Mouse (Mus musculus) olfactory bulb, adult 2 months (tissue): ENCODE data around the gene Camkmt.

Experiments
- CTCF ChIP-seq: fragments of 200-500 bp; IDR thresholded peaks from 2 replicates; pipeline ENCODE4 v1.5.1; 2012; ENCODE audit warnings: low read depth, mild to moderate bottlenecking, low read length, moderate library complexity; ENCODE audit not compliant: insufficient read depth
- POLR2A ChIP-seq: fragments of 200-500 bp; IDR thresholded peaks from 2 replicates; pipeline ENCODE4 v1.6.1; 2012; ENCODE audit warnings: mild to moderate bottlenecking, low read depth, low read length, moderate library complexity; ENCODE audit not compliant: insufficient read depth

DNA sequence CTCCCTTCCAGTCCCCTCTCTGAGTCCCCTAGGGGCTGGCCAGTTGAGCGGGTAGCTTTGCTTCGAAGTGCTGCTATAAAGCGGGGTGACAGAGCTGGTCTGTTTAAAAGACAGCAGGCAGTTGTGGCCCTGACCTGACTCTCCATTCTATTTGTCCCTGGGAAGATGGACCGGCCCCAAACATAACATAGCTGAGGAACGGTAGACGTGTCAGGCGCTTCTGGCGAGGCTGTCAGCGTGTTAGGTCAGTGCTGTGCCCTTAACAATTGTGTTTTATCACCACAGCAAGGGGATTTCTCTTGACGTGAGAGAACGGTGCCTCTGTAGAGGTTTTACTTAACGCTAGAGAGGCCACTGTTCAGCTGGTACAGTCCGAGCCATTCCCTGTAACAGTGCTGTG lies 86.9 kb downstream of the Camkmt start:
- no peak for TF ChIP-seq CTCF
- TF ChIP-seq POLR2A: no peak
